Mouse (Mus musculus): Measurements from ENCODE around the gene Oasl2. TPM values are rescaled to one million over a fixed set of nuclear protein-coding genes. Genes with fewer than 3 reads are reported as not detected.
A peak's percentile ranks its signal among the peaks of the same experiment; 100 is the strongest.
"Not testable (repeated sequence)": the region's sequence is repeated elsewhere in the genome, so short reads cannot be mapped to it uniquely, and the experiment has no call there.

Gene Oasl2
- polyA plus RNA-seq, 1 experiment from 2014 or later: 4.0 TPM

- H3K4me2 ChIP-seq (replicated peaks; ENCODE audit: low read depth, low read length): no peak overlapping the region
- H3K9me3 ChIP-seq (ENCODE audit: control insufficient read depth, low read length): no peaks in the 10 kb centered on the region
- no peaks in the 10 kb centered on the region for H3K27me3 ChIP-seq (ENCODE audit: control insufficient read depth, insufficient read depth, low read length)
- H3K9ac ChIP-seq (ENCODE audit: low read depth, low read length): no peak overlapping the region
- no peaks in the 10 kb centered on the region for H3K36me3 ChIP-seq (ENCODE audit: control insufficient read depth, insufficient read depth, low read length)
- no peak overlapping the region for H3K4me3 ChIP-seq (ENCODE audit: low read length)
- no peak overlapping the region for H3K27ac ChIP-seq (ENCODE audit: low read depth, low read length)
- no peak for ATAC-seq (ENCODE audit: low FRiP score, low TSS enrichment)
- WGBS: 54% methylated on average over 6 of the region's 6 CpGs
- peaks cover 9% of the 10 kb centered on the region for H3K4me1 ChIP-seq (ENCODE audit: control insufficient read depth, insufficient read depth, low read length)
Observed at GRCm38 (mm10) chr5:114876331-114876730, 20.4 kb upstream of the Oasl2 start.

GRCm38 (mm10) chr5:114877487-114877886, 19.2 kb upstream of the Oasl2 start:
- Histone ChIP-seq H3K4me3 (ENCODE audit: low read length) (no peak overlapping the region), H3K27ac (ENCODE audit: low read depth, low read length) (no peak overlapping the region), H3K9ac (ENCODE audit: low read depth, low read length) (no peak overlapping the region), H3K9me3 (ENCODE audit: control insufficient read depth, low read length) (no peaks in the 10 kb centered on the region), H3K4me2 (replicated peaks; ENCODE audit: low read depth, low read length) (no peak overlapping the region), H3K4me1 (ENCODE audit: control insufficient read depth, insufficient read depth, low read length) (peaks cover 9% of the 10 kb centered on the region), H3K36me3 (ENCODE audit: control insufficient read depth, insufficient read depth, low read length) (no peaks in the 10 kb centered on the region), H3K27me3 (ENCODE audit: control insufficient read depth, insufficient read depth, low read length) (no peaks in the 10 kb centered on the region)
- WGBS: 61% methylated on average over 7 of the region's 7 CpGs
- no peak for ATAC-seq (ENCODE audit: low FRiP score, low TSS enrichment)

GRCm38 (mm10) chr5:114879399-114879798, 17.3 kb upstream of the Oasl2 start:
- Histone ChIP-seq H3K27ac (ENCODE audit: low read depth, low read length) (no peak overlapping the region), H3K27me3 (ENCODE audit: control insufficient read depth, insufficient read depth, low read length) (no peaks in the 10 kb centered on the region), H3K9ac (ENCODE audit: low read depth, low read length) (no peak overlapping the region), H3K4me2 (replicated peaks; ENCODE audit: low read depth, low read length) (no peak overlapping the region), H3K4me3 (ENCODE audit: low read length) (no peak overlapping the region), H3K4me1 (ENCODE audit: control insufficient read depth, insufficient read depth, low read length) (peaks cover 9% of the 10 kb centered on the region), H3K9me3 (ENCODE audit: control insufficient read depth, low read length) (no peaks in the 10 kb centered on the region), H3K36me3 (ENCODE audit: control insufficient read depth, insufficient read depth, low read length) (no peaks in the 10 kb centered on the region)
- WGBS: 52% methylated on average over 13 of the region's 13 CpGs
- ATAC-seq (ENCODE audit: low FRiP score, low TSS enrichment): no peak

- H3K9me3 ChIP-seq (ENCODE audit: control insufficient read depth, low read length); H3K4me3 ChIP-seq (ENCODE audit: low read length); H3K27ac ChIP-seq (ENCODE audit: low read depth, low read length); H3K9ac ChIP-seq (ENCODE audit: low read depth, low read length); H3K36me3 ChIP-seq (ENCODE audit: control insufficient read depth, insufficient read depth, low read length); H3K4me1 ChIP-seq (ENCODE audit: control insufficient read depth, insufficient read depth, low read length); ATAC-seq (ENCODE audit: low FRiP score, low TSS enrichment); H3K27me3 ChIP-seq (ENCODE audit: control insufficient read depth, insufficient read depth, low read length); H3K4me2 ChIP-seq (replicated peaks; ENCODE audit: low read depth, low read length): not testable (repeated sequence)
- WGBS: 81% methylated on average over 6 of the region's 7 CpGs
Observed at GRCm38 (mm10) chr5:114882319-114882718, 14.4 kb upstream of the Oasl2 start.

- ATAC-seq (ENCODE audit: low FRiP score, low TSS enrichment): no peak
- no peak overlapping the region for H3K9ac ChIP-seq (ENCODE audit: low read depth, low read length)
- 75% methylated on average over 11 of the region's 11 CpGs for WGBS
- H3K4me2 ChIP-seq (replicated peaks; ENCODE audit: low read depth, low read length): no peak overlapping the region
- H3K27ac ChIP-seq (ENCODE audit: low read depth, low read length): no peak overlapping the region
- H3K9me3 ChIP-seq (ENCODE audit: control insufficient read depth, low read length): no peaks in the 10 kb centered on the region
- H3K27me3 ChIP-seq (ENCODE audit: control insufficient read depth, insufficient read depth, low read length): no peaks in the 10 kb centered on the region
- no peaks in the 10 kb centered on the region for H3K36me3 ChIP-seq (ENCODE audit: control insufficient read depth, insufficient read depth, low read length)
- H3K4me1 ChIP-seq (ENCODE audit: control insufficient read depth, insufficient read depth, low read length): no peaks in the 10 kb centered on the region
- H3K4me3 ChIP-seq (ENCODE audit: low read length): no peak overlapping the region
Observed at GRCm38 (mm10) chr5:114883022-114883421, 13.7 kb upstream of the Oasl2 start.

GRCm38 (mm10) chr5:114886801-114887200, 9.9 kb upstream of the Oasl2 start:
- ATAC-seq (ENCODE audit: low FRiP score, low TSS enrichment): no peak
- no peaks in the 10 kb centered on the region for H3K4me1 ChIP-seq (ENCODE audit: control insufficient read depth, insufficient read depth, low read length)
- H3K9me3 ChIP-seq (ENCODE audit: control insufficient read depth, low read length): 0 out of 2 replicates have a peak, but pooled peaks cover 2% of the 10 kb centered on the region
- WGBS: 85% methylated on average over 6 of the region's 6 CpGs
- no peak overlapping the region for H3K4me2 ChIP-seq (replicated peaks; ENCODE audit: low read depth, low read length)
- no peaks in the 10 kb centered on the region for H3K27me3 ChIP-seq (ENCODE audit: control insufficient read depth, insufficient read depth, low read length)
- no peaks in the 10 kb centered on the region for H3K36me3 ChIP-seq (ENCODE audit: control insufficient read depth, insufficient read depth, low read length)
- H3K27ac ChIP-seq (ENCODE audit: low read depth, low read length): no peak overlapping the region
- H3K4me3 ChIP-seq (ENCODE audit: low read length): no peak overlapping the region
- no peak overlapping the region for H3K9ac ChIP-seq (ENCODE audit: low read depth, low read length)

- Histone ChIP-seq H3K36me3 (ENCODE audit: control insufficient read depth, insufficient read depth, low read length) (no peaks in the 10 kb centered on the region), H3K27ac (ENCODE audit: low read depth, low read length) (no peak overlapping the region), H3K4me3 (ENCODE audit: low read length) (no peak overlapping the region), H3K27me3 (ENCODE audit: control insufficient read depth, insufficient read depth, low read length) (no peaks in the 10 kb centered on the region), H3K9me3 (ENCODE audit: control insufficient read depth, low read length) (0 out of 2 replicates have a peak, but pooled peaks cover 2% of the 10 kb centered on the region), H3K4me2 (replicated peaks; ENCODE audit: low read depth, low read length) (no peak overlapping the region), H3K4me1 (ENCODE audit: control insufficient read depth, insufficient read depth, low read length) (no peaks in the 10 kb centered on the region), H3K9ac (ENCODE audit: low read depth, low read length) (no peak overlapping the region)
- ATAC-seq (ENCODE audit: low FRiP score, low TSS enrichment): no peak
- 81% methylated on average over 2 of the region's 2 CpGs for WGBS
Observed at GRCm38 (mm10) chr5:114888995-114889394, 7.7 kb upstream of the Oasl2 start.

GRCm38 (mm10) chr5:114895542-114895941, 1.2 kb upstream of the Oasl2 start:
- no peak overlapping the region for H3K4me2 ChIP-seq (replicated peaks; ENCODE audit: low read depth, low read length)
- no peak for ATAC-seq (ENCODE audit: low FRiP score, low TSS enrichment)
- WGBS: 80% methylated on average over 4 of the region's 4 CpGs

GRCm38 (mm10) chr5:114897374-114897793, 648 bp downstream of the Oasl2 start:
- H3K27ac ChIP-seq (ENCODE audit: low read depth, low read length): no peak overlapping the region
- H3K4me3 ChIP-seq (ENCODE audit: low read length): no peak overlapping the region; the same call in 1 of the 2 replicates
- no peak for ATAC-seq (ENCODE audit: low FRiP score, low TSS enrichment)
- peaks cover 11% of the 10 kb centered on the region for H3K4me1 ChIP-seq (ENCODE audit: control insufficient read depth, insufficient read depth, low read length)
- WGBS: 13% methylated on average over 7 of the region's 7 CpGs
- H3K9ac ChIP-seq (ENCODE audit: low read depth, low read length): peak overlapping the region; percentile 8; the same call in 1 of the 2 replicates
- H3K27me3 ChIP-seq (ENCODE audit: control insufficient read depth, insufficient read depth, low read length): no peaks in the 10 kb centered on the region
- no peaks in the 10 kb centered on the region for H3K9me3 ChIP-seq (ENCODE audit: control insufficient read depth, low read length)
- no peaks in the 10 kb centered on the region for H3K36me3 ChIP-seq (ENCODE audit: control insufficient read depth, insufficient read depth, low read length)
- H3K4me2 ChIP-seq (replicated peaks; ENCODE audit: low read depth, low read length): peak overlapping the region; percentile 15

More at GRCm38 (mm10) chr5:114895542-114895941, 1.2 kb upstream of the Oasl2 start:
- H3K9me3 ChIP-seq (ENCODE audit: control insufficient read depth, low read length): no peaks in the 10 kb centered on the region
- H3K27me3 ChIP-seq (ENCODE audit: control insufficient read depth, insufficient read depth, low read length): no peaks in the 10 kb centered on the region
- no peak overlapping the region for H3K9ac ChIP-seq (ENCODE audit: low read depth, low read length)
- H3K36me3 ChIP-seq (ENCODE audit: control insufficient read depth, insufficient read depth, low read length): no peaks in the 10 kb centered on the region
- H3K4me1 ChIP-seq (ENCODE audit: control insufficient read depth, insufficient read depth, low read length): peaks cover 11% of the 10 kb centered on the region
- H3K27ac ChIP-seq (ENCODE audit: low read depth, low read length): no peak overlapping the region
- H3K4me3 ChIP-seq (ENCODE audit: low read length): no peak overlapping the region

All from kidney, embryonic 14.5 days (tissue).